Mouse (Mus musculus): ENCODE results near the gene Tmem184c. TPM values are rescaled to one million over a fixed set of nuclear protein-coding genes. Genes with fewer than 3 reads are reported as not detected.

Gene Tmem184c
- polyA plus RNA-seq (2015; fragmentation: Nextera tagmentation; extraction: Ambion mirVana), result 6.7 TPM in 2 replicates

GRCm38 (mm10) chr8:77610374-77610969 lies at the start of gene Tmem184c:
TSS of gene Tmem184c (minus strand) at chr8:77610698.
- Histone ChIP-seq H3K27me3 (ENCODE audit: insufficient read depth, low read length) (no peaks in the 10 kb centered on the region), H3K36me3 (replicated peaks; ENCODE audit: insufficient read depth, low read length) (no peaks in the 10 kb centered on the region), H3K9ac (replicated peaks) (peak within 1 kb of the TSS; percentile 2; the same call in 1 of the 2 replicates), H3K4me2 (ENCODE audit: low read depth, low read length) (peak within 1 kb of the TSS; percentile 80), H3K27ac (ENCODE audit: low read depth) (no peak within 1 kb of the TSS), H3K4me3 (ENCODE audit: low read depth, low read length) (peak within 1 kb of the TSS; percentile 68), H3K9me3 (ENCODE audit: low read length) (no peaks in the 10 kb centered on the region), H3K4me1 (ENCODE audit: insufficient read depth) (peaks cover 8% of the 10 kb centered on the region)
- under 1% methylated on average over 36 of the region's 36 CpGs for WGBS (ENCODE audit: insufficient replicate concordance)
- TF ChIP-seq EP300 (IDR thresholded peaks at IDR 0.05; ENCODE audit: low read depth) (no peak), CTCF (IDR thresholded peaks at IDR 0.05; ENCODE audit: low read depth) (no peak)
- DNase-seq (peak; percentile 95), ATAC-seq (peak; percentile 96)

DNA sequence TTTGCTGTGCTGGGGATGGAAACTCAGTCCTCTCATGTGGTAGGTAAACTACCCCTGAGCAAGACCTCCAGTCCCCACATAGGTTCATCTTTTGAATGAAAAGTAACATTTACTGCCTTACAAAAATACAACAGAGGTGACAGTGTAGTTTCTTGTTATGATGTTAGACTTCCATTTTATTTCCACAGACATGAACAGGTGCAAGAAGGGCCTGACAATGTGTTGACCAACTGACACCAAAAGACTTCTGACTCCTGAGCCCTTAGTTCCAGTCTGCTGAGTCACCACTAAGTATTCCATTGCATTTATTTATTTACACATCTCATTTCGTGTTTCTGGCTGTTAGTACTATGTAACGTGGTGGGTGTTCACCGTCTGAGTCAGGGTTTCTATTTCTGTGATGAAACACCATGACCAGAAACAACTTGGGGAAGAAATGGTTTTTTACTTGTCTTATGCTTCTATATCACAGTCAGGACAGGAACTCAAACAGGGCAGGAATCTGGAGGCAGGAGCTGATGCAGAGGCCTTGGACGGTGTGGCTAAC lies 49.1 kb upstream of the Tmem184c start:
- no peak overlapping the region for H3K9ac ChIP-seq (replicated peaks)
- no peak for DNase-seq
- no peaks in the 10 kb centered on the region for H3K36me3 ChIP-seq (replicated peaks; ENCODE audit: insufficient read depth, low read length)
- no peak overlapping the region for H3K4me3 ChIP-seq (ENCODE audit: low read depth, low read length)
- 75% methylated on average over 4 of the region's 4 CpGs for WGBS (ENCODE audit: insufficient replicate concordance)
- TF ChIP-seq CTCF (IDR thresholded peaks at IDR 0.05; ENCODE audit: low read depth) (no peak), EP300 (IDR thresholded peaks at IDR 0.05; ENCODE audit: low read depth) (no peak)
- H3K9me3 ChIP-seq (ENCODE audit: low read length), result no peaks in the 10 kb centered on the region
- ATAC-seq, result no peak
- H3K27me3 ChIP-seq (ENCODE audit: insufficient read depth, low read length), result no peaks in the 10 kb centered on the region
- H3K4me1 ChIP-seq (ENCODE audit: insufficient read depth), result no peaks in the 10 kb centered on the region
- no peak overlapping the region for H3K4me2 ChIP-seq (ENCODE audit: low read depth, low read length)
- H3K27ac ChIP-seq (ENCODE audit: low read depth), result no peak overlapping the region

GRCm38 (mm10) chr8:77658356-77658755 lies 47.9 kb upstream of the Tmem184c start:
- Histone ChIP-seq H3K36me3 (replicated peaks; ENCODE audit: insufficient read depth, low read length) (no peaks in the 10 kb centered on the region), H3K27me3 (ENCODE audit: insufficient read depth, low read length) (no peaks in the 10 kb centered on the region), H3K27ac (ENCODE audit: low read depth) (no peak overlapping the region), H3K9ac (replicated peaks) (no peak overlapping the region), H3K9me3 (ENCODE audit: low read length) (no peaks in the 10 kb centered on the region), H3K4me2 (ENCODE audit: low read depth, low read length) (no peak overlapping the region), H3K4me3 (ENCODE audit: low read depth, low read length) (no peak overlapping the region), H3K4me1 (ENCODE audit: insufficient read depth) (no peaks in the 10 kb centered on the region)
- TF ChIP-seq EP300 (IDR thresholded peaks at IDR 0.05; ENCODE audit: low read depth) (no peak), CTCF (IDR thresholded peaks at IDR 0.05; ENCODE audit: low read depth) (no peak)
- DNase-seq, result no peak
- WGBS (ENCODE audit: insufficient replicate concordance), result 75% methylated on average over 3 of the region's 3 CpGs
- no peak for ATAC-seq

DNA sequence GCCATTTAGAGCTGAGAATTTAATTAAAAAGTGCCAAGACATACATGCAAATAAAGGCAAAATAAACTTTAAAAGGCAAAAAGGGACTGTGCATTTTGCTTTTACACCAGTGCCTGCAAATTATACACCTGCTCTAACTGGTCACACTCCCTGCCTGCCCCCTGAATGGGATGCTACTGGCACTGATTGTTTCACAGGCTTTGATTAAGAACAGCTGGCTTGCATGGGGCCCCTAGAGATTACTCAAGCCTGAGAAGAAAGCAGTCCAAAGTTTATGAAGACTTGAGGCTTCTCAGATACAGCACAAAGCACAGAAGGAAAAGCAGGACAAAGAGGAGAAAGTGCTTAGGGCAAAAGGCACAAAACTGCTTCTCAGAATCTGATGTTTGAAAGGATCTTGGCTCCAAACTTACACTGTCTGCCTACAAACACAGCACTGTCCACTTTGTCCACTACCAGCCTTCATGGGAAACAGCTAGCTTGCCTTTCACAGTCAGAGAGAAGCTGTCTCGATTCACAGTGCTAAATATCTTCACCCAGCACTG lies 40.2 kb upstream of the Tmem184c start:
- no peaks in the 10 kb centered on the region for H3K9me3 ChIP-seq (ENCODE audit: low read length)
- no peaks in the 10 kb centered on the region for H3K36me3 ChIP-seq (replicated peaks; ENCODE audit: insufficient read depth, low read length)
- H3K27me3 ChIP-seq (ENCODE audit: insufficient read depth, low read length), result no peaks in the 10 kb centered on the region
- no peak overlapping the region for H3K4me2 ChIP-seq (ENCODE audit: low read depth, low read length)
- no peak overlapping the region for H3K27ac ChIP-seq (ENCODE audit: low read depth)
- no peak for DNase-seq
- no peaks in the 10 kb centered on the region for H3K4me1 ChIP-seq (ENCODE audit: insufficient read depth)
- no peak overlapping the region for H3K4me3 ChIP-seq (ENCODE audit: low read depth, low read length)
- no peak overlapping the region for H3K9ac ChIP-seq (replicated peaks)
- 66% methylated on average over 1 of the region's 1 CpGs for WGBS (ENCODE audit: insufficient replicate concordance)
- ATAC-seq, result no peak
- TF ChIP-seq EP300 (IDR thresholded peaks at IDR 0.05; ENCODE audit: low read depth), result no peak

DNA sequence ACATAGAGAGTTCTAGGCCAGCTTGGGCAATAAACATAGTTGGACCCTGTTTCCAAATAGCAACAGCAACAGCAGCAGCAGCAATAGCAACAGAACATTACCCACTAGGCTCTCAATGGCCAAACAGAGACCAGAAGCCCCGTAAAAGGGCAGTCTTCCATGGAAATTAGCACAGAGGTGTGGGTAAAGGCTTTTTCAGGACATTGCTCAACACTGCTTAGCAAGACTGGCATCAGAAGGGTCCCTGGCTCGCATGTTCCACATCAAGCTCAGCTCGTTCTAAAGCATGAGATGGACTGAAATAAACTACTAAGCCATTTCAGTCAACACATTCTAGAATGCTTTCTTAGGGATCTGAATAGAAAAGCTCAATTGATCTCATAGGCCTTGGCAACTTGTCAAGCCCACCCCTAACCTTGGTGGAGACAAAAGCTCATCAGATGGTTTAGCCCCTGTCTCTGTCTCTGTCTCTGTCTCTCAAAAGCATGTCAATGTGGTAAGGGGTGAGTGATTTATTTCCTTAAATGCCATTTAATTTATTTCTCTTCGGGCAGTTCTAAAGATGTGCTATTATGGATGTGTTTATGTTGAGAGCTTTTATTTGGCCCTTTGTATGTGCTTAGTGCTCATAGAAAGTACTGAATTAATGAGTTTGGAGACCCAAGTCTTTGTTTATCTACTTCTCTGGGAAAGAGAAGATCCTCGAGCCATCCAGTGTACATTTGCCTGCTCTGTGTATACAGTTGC lies 29.8 kb upstream of the Tmem184c start:
- Histone ChIP-seq H3K27ac (ENCODE audit: low read depth) (no peak overlapping the region), H3K9me3 (ENCODE audit: low read length) (no peaks in the 10 kb centered on the region), H3K4me2 (ENCODE audit: low read depth, low read length) (no peak overlapping the region), H3K4me3 (ENCODE audit: low read depth, low read length) (no peak overlapping the region), H3K4me1 (ENCODE audit: insufficient read depth) (no peaks in the 10 kb centered on the region), H3K27me3 (ENCODE audit: insufficient read depth, low read length) (no peaks in the 10 kb centered on the region), H3K36me3 (replicated peaks; ENCODE audit: insufficient read depth, low read length) (no peaks in the 10 kb centered on the region), H3K9ac (replicated peaks) (no peak overlapping the region)
- no peak for TF ChIP-seq CTCF (IDR thresholded peaks at IDR 0.05; ENCODE audit: low read depth)
- TF ChIP-seq EP300 (IDR thresholded peaks at IDR 0.05; ENCODE audit: low read depth), result no peak
- 67% methylated on average over 5 of the region's 5 CpGs for WGBS (ENCODE audit: insufficient replicate concordance)
- DNase-seq (no peak), ATAC-seq (no peak)

GRCm38 (mm10) chr8:77637593-77637992 lies 27.1 kb upstream of the Tmem184c start:
- H3K9me3 ChIP-seq (ENCODE audit: low read length), result no peaks in the 10 kb centered on the region
- no peak overlapping the region for H3K4me2 ChIP-seq (ENCODE audit: low read depth, low read length)
- DNase-seq, result no peak
- H3K27me3 ChIP-seq (ENCODE audit: insufficient read depth, low read length), result no peaks in the 10 kb centered on the region
- no peak for ATAC-seq
- H3K9ac ChIP-seq (replicated peaks), result no peak overlapping the region
- WGBS (ENCODE audit: insufficient replicate concordance), result 76% methylated on average over 3 of the region's 3 CpGs
- no peak overlapping the region for H3K4me3 ChIP-seq (ENCODE audit: low read depth, low read length)
- no peak overlapping the region for H3K27ac ChIP-seq (ENCODE audit: low read depth)
- TF ChIP-seq EP300 (IDR thresholded peaks at IDR 0.05; ENCODE audit: low read depth), result no peak
- TF ChIP-seq CTCF (IDR thresholded peaks at IDR 0.05; ENCODE audit: low read depth), result no peak
- H3K4me1 ChIP-seq (ENCODE audit: insufficient read depth), result no peaks in the 10 kb centered on the region
- no peaks in the 10 kb centered on the region for H3K36me3 ChIP-seq (replicated peaks; ENCODE audit: insufficient read depth, low read length)
